Mouse (Mus musculus) limb, embryonic 12.5 days (tissue): ENCODE measurements around the gene Med15. TPM values are rescaled to one million over a fixed set of nuclear protein-coding genes. Genes with fewer than 3 reads are reported as not detected.

Source experiments
- ATAC-seq: fragments of 200-750 bp; cut with Nextera tagmentation; 2 replicates; pipeline ENCODE4 v1.8.0; 2017; ENCODE audit warnings: low read depth, moderate TSS enrichment; ENCODE audit not compliant: insufficient number of reproducible peaks, insufficient read depth, low FRiP score, low TSS enrichment
- H3K27ac ChIP-seq: fragments of 300-500 bp; sonication (generic); 2 replicates; pipeline ENCODE4 v1.5.1; 2016; ENCODE audit warnings: mild to moderate bottlenecking, moderate library complexity
- H3K27me3 ChIP-seq: fragments of 300-500 bp; sonication (generic); 2 replicates; pipeline ENCODE4 v1.6.1; 2016; ENCODE audit warnings: mild to moderate bottlenecking, moderate library complexity
- H3K36me3 ChIP-seq: fragments of 300-500 bp; sonication (generic); 2 replicates; pipeline ENCODE4 v1.6.1; 2016; ENCODE audit warnings: mild to moderate bottlenecking, moderate library complexity
- H3K4me1 ChIP-seq: fragments of 300-500 bp; sonication (generic); replicated peaks from 2 replicates; pipeline ENCODE4 v1.6.1; 2016
- H3K4me2 ChIP-seq: fragments of 300-500 bp; sonication (generic); 2 replicates; pipeline ENCODE4 v1.6.1; 2016; ENCODE audit warnings: mild to moderate bottlenecking, moderate library complexity
- H3K4me3 ChIP-seq: fragments of 300-500 bp; sonication (generic); replicated peaks from 2 replicates; pipeline ENCODE4 v1.5.1; 2016; ENCODE audit warnings: mild to moderate bottlenecking
- H3K9ac ChIP-seq: fragments of 300-500 bp; sonication (generic); replicated peaks from 2 replicates; pipeline ENCODE4 v1.6.1; 2016; ENCODE audit warnings: mild to moderate bottlenecking, moderate library complexity
- H3K9me3 ChIP-seq: fragments of 300-500 bp; sonication (generic); 2 replicates; pipeline ENCODE4 v1.6.1; 2016; ENCODE audit warnings: mild to moderate bottlenecking, moderate library complexity
- WGBS: fragments of 180-500 bp; shearing (Covaris S2); methylation state at CpG from one replicate; pipeline ENCODE4 v1.1.7; 2016; 5-methylcytosine and 5-hydroxymethylcytosine counted together
- polyA plus RNA-seq: library from polyadenylated mRNA; unstranded; fragments of >200 nt; fragmentation: Nextera tagmentation; extraction: Ambion mirVana; gene quantifications from 2 replicates; pipeline ENCODE4 v1.2.1, GENCODE M21; 2016

Med15 gene
- polyA plus RNA-seq, 1 experiment from 2014 or later = 44.2 TPM

- Histone ChIP-seq H3K9me3 (no peaks in the 10 kb centered on the region), H3K4me3 (no peak overlapping the region), H3K4me1 (no peaks in the 10 kb centered on the region), H3K27ac (no peak overlapping the region), H3K27me3 (no peaks in the 10 kb centered on the region), H3K36me3 (peaks cover 39% of the 10 kb centered on the region), H3K9ac (no peak overlapping the region), H3K4me2 (no peak overlapping the region)
- no peak for ATAC-seq
- WGBS = 88% methylated on average over 1 of the region's 1 CpGs
These were observed 25.1 kb downstream of the Med15 start for GRCm38 (mm10) chr16:17707541-17707940.

GRCm38 (mm10) chr16:17701043-17701405 is 31.7 kb downstream of the Med15 start:
- no peak overlapping the region for H3K4me3 ChIP-seq
- H3K27ac ChIP-seq = no peak overlapping the region
- no peaks in the 10 kb centered on the region for H3K4me1 ChIP-seq
- ATAC-seq = no peak
- no peaks in the 10 kb centered on the region for H3K27me3 ChIP-seq
- no peak overlapping the region for H3K4me2 ChIP-seq
- peaks cover 64% of the 10 kb centered on the region for H3K36me3 ChIP-seq
- no peaks in the 10 kb centered on the region for H3K9me3 ChIP-seq
- WGBS = 86% methylated on average over 2 of the region's 2 CpGs
- no peak overlapping the region for H3K9ac ChIP-seq

GRCm38 (mm10) chr16:17700386-17701042 is 32.2 kb downstream of the Med15 start:
- Histone ChIP-seq H3K4me1 (no peaks in the 10 kb centered on the region), H3K27me3 (no peaks in the 10 kb centered on the region), H3K4me3 (no peak overlapping the region), H3K27ac (no peak overlapping the region), H3K4me2 (no peak overlapping the region), H3K36me3 (peaks cover 64% of the 10 kb centered on the region), H3K9ac (no peak overlapping the region), H3K9me3 (no peaks in the 10 kb centered on the region)
- WGBS = 82% methylated on average over 3 of the region's 3 CpGs
- ATAC-seq = no peak

- no peak for ATAC-seq
- 90% methylated on average over 3 of the region's 3 CpGs for WGBS
- Histone ChIP-seq H3K27ac (no peak overlapping the region), H3K4me3 (no peak overlapping the region), H3K9ac (no peak overlapping the region), H3K4me2 (no peak overlapping the region), H3K27me3 (no peaks in the 10 kb centered on the region), H3K9me3 (no peaks in the 10 kb centered on the region), H3K4me1 (no peaks in the 10 kb centered on the region), H3K36me3 (peaks cover 57% of the 10 kb centered on the region)
These were observed 37.8 kb downstream of the Med15 start for GRCm38 (mm10) chr16:17694860-17695259.

GRCm38 (mm10) chr16:17669886-17670285 is 62.8 kb downstream of the Med15 start:
- Histone ChIP-seq H3K36me3 (peaks cover 92% of the 10 kb centered on the region), H3K27ac (no peak overlapping the region), H3K9me3 (no peaks in the 10 kb centered on the region), H3K4me3 (no peak overlapping the region), H3K9ac (no peak overlapping the region), H3K4me2 (no peak overlapping the region), H3K27me3 (no peaks in the 10 kb centered on the region), H3K4me1 (no peaks in the 10 kb centered on the region)
- ATAC-seq = no peak

GRCm38 (mm10) chr16:17665568-17665967 is 67.1 kb downstream of the Med15 start:
- no peak overlapping the region for H3K4me3 ChIP-seq
- no peaks in the 10 kb centered on the region for H3K9me3 ChIP-seq
- peaks cover 89% of the 10 kb centered on the region for H3K36me3 ChIP-seq
- no peaks in the 10 kb centered on the region for H3K27me3 ChIP-seq
- no peak overlapping the region for H3K9ac ChIP-seq
- H3K4me1 ChIP-seq = no peaks in the 10 kb centered on the region
- H3K4me2 ChIP-seq = no peak overlapping the region
- ATAC-seq = no peak
- no peak overlapping the region for H3K27ac ChIP-seq

- ATAC-seq = no peak
- Histone ChIP-seq H3K9ac (no peak overlapping the region), H3K36me3 (peaks cover 95% of the 10 kb centered on the region), H3K4me1 (no peaks in the 10 kb centered on the region), H3K27me3 (no peaks in the 10 kb centered on the region), H3K4me3 (no peak overlapping the region), H3K27ac (no peak overlapping the region), H3K9me3 (no peaks in the 10 kb centered on the region), H3K4me2 (no peak overlapping the region)
- WGBS = 90% methylated on average over 5 of the region's 5 CpGs
These were observed 76.3 kb downstream of the Med15 start for GRCm38 (mm10) chr16:17656212-17656871.

- Histone ChIP-seq H3K27me3 (no peaks in the 10 kb centered on the region), H3K27ac (no peak overlapping the region), H3K4me2 (no peak overlapping the region), H3K4me1 (no peaks in the 10 kb centered on the region), H3K9me3 (no peaks in the 10 kb centered on the region), H3K4me3 (no peak overlapping the region), H3K36me3 (peaks cover 93% of the 10 kb centered on the region), H3K9ac (no peak overlapping the region)
- no peak for ATAC-seq
- WGBS = 90% methylated on average over 4 of the region's 4 CpGs
These were observed 78.4 kb downstream of the Med15 start for GRCm38 (mm10) chr16:17654188-17654795.

- H3K4me2 ChIP-seq = no peak overlapping the region
- no peak overlapping the region for H3K9ac ChIP-seq
- 93% methylated on average over 5 of the region's 5 CpGs for WGBS
- H3K9me3 ChIP-seq = no peaks in the 10 kb centered on the region
- no peak for ATAC-seq
- H3K36me3 ChIP-seq = peaks cover 96% of the 10 kb centered on the region
- H3K4me3 ChIP-seq = no peak overlapping the region
- H3K27me3 ChIP-seq = no peaks in the 10 kb centered on the region
- H3K4me1 ChIP-seq = no peaks in the 10 kb centered on the region
- no peak overlapping the region for H3K27ac ChIP-seq
These were observed 79.1 kb downstream of the Med15 start for GRCm38 (mm10) chr16:17653601-17654000.

GRCm38 (mm10) chr16:17652607-17653006 is 80.1 kb downstream of the Med15 start:
- Histone ChIP-seq H3K4me2 (no peak overlapping the region), H3K4me3 (no peak overlapping the region), H3K36me3 (peaks cover 92% of the 10 kb centered on the region), H3K27me3 (no peaks in the 10 kb centered on the region), H3K9ac (no peak overlapping the region), H3K4me1 (no peaks in the 10 kb centered on the region), H3K9me3 (no peaks in the 10 kb centered on the region), H3K27ac (no peak overlapping the region)
- WGBS = 95% methylated on average over 4 of the region's 4 CpGs
- ATAC-seq = no peak

GRCm38 (mm10) chr16:17650711-17651110 is 82.0 kb downstream of the Med15 start:
- peaks cover 10% of the 10 kb centered on the region for H3K4me1 ChIP-seq
- WGBS = 92% methylated on average over 1 of the region's 1 CpGs
- H3K4me3 ChIP-seq = no peak overlapping the region
- H3K27me3 ChIP-seq = no peaks in the 10 kb centered on the region
- H3K36me3 ChIP-seq = peaks cover 74% of the 10 kb centered on the region
- ATAC-seq = no peak
- H3K27ac ChIP-seq = no peak overlapping the region
- no peaks in the 10 kb centered on the region for H3K9me3 ChIP-seq
- H3K4me2 ChIP-seq = no peak overlapping the region
- H3K9ac ChIP-seq = no peak overlapping the region
